Mouse (Mus musculus) liver, embryonic 15.5 days (tissue): Measurements from ENCODE around the gene Heatr5a. TPM values are rescaled to one million over a fixed set of nuclear protein-coding genes. Genes with fewer than 3 reads are reported as not detected.

Source experiments
- ATAC-seq: fragments of 200-750 bp; cut with Nextera tagmentation; 2 replicates; pipeline ENCODE4 v1.8.0; 2017; ENCODE audit warnings: moderate number of reproducible peaks, mild to moderate bottlenecking, moderate library complexity; ENCODE audit not compliant: insufficient read depth
- H3K27ac ChIP-seq: fragments of 300-500 bp; sonication (generic); replicated peaks from 2 replicates; pipeline ENCODE4 v1.5.1; 2015; ENCODE audit warnings: mild to moderate bottlenecking, inconsistent platforms
- H3K27me3 ChIP-seq: fragments of 300-500 bp; sonication (generic); 2 replicates; pipeline ENCODE4 v1.6.1; 2015; ENCODE audit warnings: mild to moderate bottlenecking, inconsistent platforms
- H3K36me3 ChIP-seq: fragments of 300-500 bp; sonication (generic); replicated peaks from 2 replicates; pipeline ENCODE4 v1.6.1; 2015; ENCODE audit warnings: moderate library complexity, mild to moderate bottlenecking, inconsistent platforms
- H3K4me1 ChIP-seq: fragments of 300-500 bp; sonication (generic); replicated peaks from 2 replicates; pipeline ENCODE4 v1.6.1; 2015; ENCODE audit warnings: inconsistent platforms
- H3K4me2 ChIP-seq: fragments of 300-500 bp; sonication (generic); 2 replicates; pipeline ENCODE4 v1.6.1; 2015; ENCODE audit warnings: moderate library complexity, mild to moderate bottlenecking, inconsistent platforms
- H3K4me3 ChIP-seq: fragments of 300-500 bp; sonication (generic); replicated peaks from 2 replicates; pipeline ENCODE4 v1.5.1; 2015; ENCODE audit warnings: mild to moderate bottlenecking, inconsistent platforms
- H3K9ac ChIP-seq: fragments of 300-500 bp; sonication (generic); 2 replicates; pipeline ENCODE4 v1.6.1; 2015; ENCODE audit warnings: moderate library complexity, mild to moderate bottlenecking, inconsistent platforms
- H3K9me3 ChIP-seq: fragments of 300-500 bp; sonication (generic); replicated peaks from 2 replicates; pipeline ENCODE4 v1.6.1; 2016; ENCODE audit warnings: inconsistent platforms
- WGBS: fragments of 180-500 bp; shearing (Covaris S2); methylation state at CpG from one replicate; pipeline ENCODE4 v1.1.7; 2015; ENCODE audit warnings: mixed read lengths; ENCODE audit not compliant: insufficient replicate concordance; 5-methylcytosine and 5-hydroxymethylcytosine counted together
- polyA plus RNA-seq: library from polyadenylated mRNA; unstranded; fragments of >200 nt; fragmentation: Nextera tagmentation; extraction: Ambion mirVana; gene quantifications from 2 replicates; pipeline ENCODE4 v1.2.1, GENCODE M21; 2015

The Heatr5a gene
- 4.9 and 5.1 TPM in 2 replicates for polyA plus RNA-seq

DNA sequence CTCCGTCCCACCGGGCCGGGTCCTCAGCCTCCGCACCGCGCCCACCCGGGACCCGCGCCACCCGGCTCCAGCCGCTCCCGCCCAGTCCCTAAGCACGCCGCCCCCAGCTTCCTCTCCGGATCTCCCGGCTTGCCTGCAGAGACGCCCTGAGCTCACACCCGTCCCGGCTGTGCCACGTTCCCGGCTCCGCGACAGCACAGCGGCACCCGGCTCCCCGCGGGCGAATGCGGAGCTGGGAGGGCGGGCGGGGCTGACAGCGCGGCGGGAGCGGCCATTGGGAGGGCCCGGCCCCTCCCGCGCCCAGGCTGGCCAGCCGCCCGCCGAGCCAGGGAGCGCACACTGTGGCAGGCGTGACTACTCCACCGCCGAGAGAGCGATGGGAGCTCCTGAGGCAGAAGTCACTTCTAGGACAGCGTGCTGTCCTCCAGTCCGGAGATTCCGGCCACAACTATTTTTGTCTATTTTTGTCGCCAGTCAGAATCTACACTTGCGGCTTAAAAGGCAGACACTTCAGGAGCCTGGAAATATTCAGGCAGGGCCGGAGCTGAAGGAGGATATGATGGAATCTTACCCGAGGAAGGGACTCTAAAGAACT lies at the start of gene Heatr5a:
Gene Heatr5a, minus strand, starts transcription at position 252 of the 595 bp plus-strand sequence.
- no peaks in the 10 kb centered on the region for H3K36me3 ChIP-seq
- peak within 1 kb of the TSS; percentile 96 for H3K4me3 ChIP-seq
- H3K4me1 ChIP-seq: peaks cover 25% of the 10 kb centered on the region
- no peaks in the 10 kb centered on the region for H3K9me3 ChIP-seq
- H3K27me3 ChIP-seq: no peaks in the 10 kb centered on the region
- peak within 1 kb of the TSS; percentile 74 for H3K4me2 ChIP-seq
- under 1% methylated on average over 53 of the region's 53 CpGs for WGBS
- ATAC-seq: peak; percentile 98
- peak within 1 kb of the TSS; percentile 95 for H3K9ac ChIP-seq
- peak within 1 kb of the TSS; percentile 96 for H3K27ac ChIP-seq

GRCm38 (mm10) chr12:52014494-52015029 lies 43.4 kb upstream of the Heatr5a start:
- Histone ChIP-seq H3K4me3 (no peak overlapping the region), H3K4me2 (no peak overlapping the region), H3K4me1 (no peaks in the 10 kb centered on the region), H3K9me3 (no peaks in the 10 kb centered on the region), H3K9ac (no peak overlapping the region), H3K36me3 (no peaks in the 10 kb centered on the region), H3K27ac (no peak overlapping the region), H3K27me3 (no peaks in the 10 kb centered on the region)
- no peak for ATAC-seq
- WGBS: 72% methylated on average over 7 of the region's 7 CpGs

- no peaks in the 10 kb centered on the region for H3K27me3 ChIP-seq
- no peak overlapping the region for H3K4me3 ChIP-seq
- no peaks in the 10 kb centered on the region for H3K36me3 ChIP-seq
- no peak overlapping the region for H3K4me2 ChIP-seq
- H3K9me3 ChIP-seq: no peaks in the 10 kb centered on the region
- WGBS: 63% methylated on average over 11 of the region's 11 CpGs
- H3K4me1 ChIP-seq: no peaks in the 10 kb centered on the region
- no peak overlapping the region for H3K9ac ChIP-seq
- ATAC-seq: no peak
- H3K27ac ChIP-seq: no peak overlapping the region
These were observed 42.9 kb upstream of the Heatr5a start for GRCm38 (mm10) chr12:52014044-52014443.

GRCm38 (mm10) chr12:52013274-52013673 lies 42.2 kb upstream of the Heatr5a start:
- no peaks in the 10 kb centered on the region for H3K4me1 ChIP-seq
- no peak overlapping the region for H3K27ac ChIP-seq
- no peak overlapping the region for H3K9ac ChIP-seq
- WGBS: 30% methylated on average over 9 of the region's 9 CpGs
- H3K9me3 ChIP-seq: no peaks in the 10 kb centered on the region
- H3K4me3 ChIP-seq: no peak overlapping the region
- ATAC-seq: no peak
- no peaks in the 10 kb centered on the region for H3K36me3 ChIP-seq
- no peak overlapping the region for H3K4me2 ChIP-seq
- no peaks in the 10 kb centered on the region for H3K27me3 ChIP-seq

GRCm38 (mm10) chr12:52012159-52012558 lies 41.0 kb upstream of the Heatr5a start:
- Histone ChIP-seq H3K4me1 (no peaks in the 10 kb centered on the region), H3K9ac (no peak overlapping the region), H3K27ac (no peak overlapping the region), H3K36me3 (no peaks in the 10 kb centered on the region), H3K9me3 (no peaks in the 10 kb centered on the region), H3K4me3 (no peak overlapping the region), H3K27me3 (no peaks in the 10 kb centered on the region), H3K4me2 (no peak overlapping the region)
- no peak for ATAC-seq
- 68% methylated on average over 8 of the region's 8 CpGs for WGBS

GRCm38 (mm10) chr12:52010630-52010961 lies 39.5 kb upstream of the Heatr5a start:
- no peak overlapping the region for H3K4me2 ChIP-seq
- H3K9me3 ChIP-seq: no peaks in the 10 kb centered on the region
- 48% methylated on average over 2 of the region's 2 CpGs for WGBS
- peaks cover 11% of the 10 kb centered on the region for H3K4me1 ChIP-seq
- H3K27me3 ChIP-seq: no peaks in the 10 kb centered on the region
- H3K27ac ChIP-seq: no peak overlapping the region
- ATAC-seq: no peak
- H3K9ac ChIP-seq: no peak overlapping the region
- H3K36me3 ChIP-seq: no peaks in the 10 kb centered on the region
- H3K4me3 ChIP-seq: no peak overlapping the region

- peaks cover 15% of the 10 kb centered on the region for H3K4me1 ChIP-seq
- H3K4me3 ChIP-seq: no peak overlapping the region
- no peak overlapping the region for H3K27ac ChIP-seq
- H3K9me3 ChIP-seq: no peaks in the 10 kb centered on the region
- H3K36me3 ChIP-seq: no peaks in the 10 kb centered on the region
- H3K4me2 ChIP-seq: no peak overlapping the region
- 64% methylated on average over 15 of the region's 15 CpGs for WGBS
- no peak for ATAC-seq
- H3K27me3 ChIP-seq: no peaks in the 10 kb centered on the region
- no peak overlapping the region for H3K9ac ChIP-seq
These were observed 39.0 kb upstream of the Heatr5a start for GRCm38 (mm10) chr12:52009928-52010629.

DNA sequence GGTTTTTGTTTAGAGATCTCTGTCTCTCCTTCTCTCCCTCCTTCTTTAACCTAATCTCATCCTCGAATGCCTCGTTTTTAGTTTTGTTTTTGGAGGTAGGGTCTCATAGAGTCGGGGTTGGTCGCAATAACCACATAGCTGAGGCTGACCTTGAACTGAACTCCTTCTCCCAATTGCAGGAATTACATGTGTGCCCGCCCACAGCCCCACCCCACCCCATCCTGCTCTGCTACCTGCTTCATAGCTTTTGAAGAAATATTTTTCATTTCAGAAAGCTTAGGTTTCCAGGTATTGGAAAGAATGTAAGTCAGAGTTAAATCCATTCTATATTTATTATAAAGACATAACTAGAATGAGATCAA lies 35.5 kb upstream of the Heatr5a start:
- peak overlapping the region; percentile 82 for H3K9ac ChIP-seq

DNA sequence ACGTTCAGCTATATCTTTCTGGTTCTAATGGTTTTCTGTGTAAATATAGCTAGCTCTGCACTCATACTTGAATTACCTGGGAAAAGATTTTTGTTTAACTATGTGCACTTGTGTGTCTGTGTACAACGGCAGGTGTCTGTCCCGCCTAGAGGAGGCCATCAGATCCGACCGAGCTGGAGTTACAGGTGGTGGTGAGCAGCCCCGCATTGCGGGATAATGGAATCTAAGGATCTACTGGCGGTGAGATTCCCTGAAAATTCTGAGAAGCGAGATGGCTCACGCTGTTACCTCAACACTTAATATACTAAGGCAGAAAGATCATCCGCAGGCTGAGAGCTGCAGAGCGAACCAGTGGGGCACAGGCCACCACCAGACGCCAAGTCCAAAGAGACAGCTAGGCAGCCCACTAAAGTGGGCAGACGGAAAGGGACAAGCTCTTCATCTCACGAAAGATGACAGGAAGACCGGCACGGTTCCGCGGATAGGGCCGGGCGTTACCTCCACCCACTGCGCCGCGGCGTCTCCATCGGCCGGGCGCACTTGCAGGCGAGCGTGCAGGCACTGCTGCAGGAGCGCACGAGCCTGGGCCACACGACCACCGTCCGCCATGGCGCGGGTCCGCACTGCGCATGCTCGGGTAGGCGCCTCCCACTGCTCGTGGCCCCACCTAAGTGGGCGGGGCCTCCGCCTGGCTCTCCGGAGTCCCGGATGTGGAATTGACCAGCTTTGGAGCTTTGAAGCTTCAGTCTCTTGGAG lies 34.9 kb upstream of the Heatr5a start, which contains the start of gene Dtd2:
Gene Dtd2, minus strand, starts transcription at position 625 of the 756 bp plus-strand sequence.
- 2% methylated on average over 46 of the region's 46 CpGs for WGBS
- Histone ChIP-seq H3K9ac (peak within 1 kb of the TSS; percentile 82), H3K36me3 (no peaks in the 10 kb centered on the region), H3K4me2 (peak within 1 kb of the TSS; percentile 83), H3K4me1 (peaks cover 21% of the 10 kb centered on the region), H3K27me3 (no peaks in the 10 kb centered on the region), H3K4me3 (peak within 1 kb of the TSS; percentile 88), H3K9me3 (no peaks in the 10 kb centered on the region), H3K27ac (peak within 1 kb of the TSS; percentile 78)
- peak; percentile 88 for ATAC-seq

More for the DNA sequence above, 35.5 kb upstream of the Heatr5a start:
- WGBS: 34% methylated on average over 5 of the region's 5 CpGs
- peak overlapping the region; percentile 1; the same call in 1 of the 2 replicates for H3K27ac ChIP-seq
- H3K4me3 ChIP-seq: peak overlapping the region; percentile 88
- peak overlapping the region; percentile 83 for H3K4me2 ChIP-seq
- no peaks in the 10 kb centered on the region for H3K36me3 ChIP-seq
- H3K4me1 ChIP-seq: peaks cover 21% of the 10 kb centered on the region
- ATAC-seq: peak; percentile 11; the same call in 1 of the 2 replicates
- H3K9me3 ChIP-seq: no peaks in the 10 kb centered on the region
- H3K27me3 ChIP-seq: no peaks in the 10 kb centered on the region

GRCm38 (mm10) chr12:52002746-52003145 lies 31.6 kb upstream of the Heatr5a start:
- H3K9ac ChIP-seq: no peak overlapping the region
- H3K36me3 ChIP-seq: peaks cover 15% of the 10 kb centered on the region
- ATAC-seq: no peak
- H3K27me3 ChIP-seq: no peaks in the 10 kb centered on the region
- no peaks in the 10 kb centered on the region for H3K9me3 ChIP-seq
- WGBS: 89% methylated on average over 3 of the region's 3 CpGs
- H3K4me3 ChIP-seq: no peak overlapping the region
- H3K4me1 ChIP-seq: peaks cover 30% of the 10 kb centered on the region
- no peak overlapping the region for H3K4me2 ChIP-seq
- H3K27ac ChIP-seq: no peak overlapping the region

DNA sequence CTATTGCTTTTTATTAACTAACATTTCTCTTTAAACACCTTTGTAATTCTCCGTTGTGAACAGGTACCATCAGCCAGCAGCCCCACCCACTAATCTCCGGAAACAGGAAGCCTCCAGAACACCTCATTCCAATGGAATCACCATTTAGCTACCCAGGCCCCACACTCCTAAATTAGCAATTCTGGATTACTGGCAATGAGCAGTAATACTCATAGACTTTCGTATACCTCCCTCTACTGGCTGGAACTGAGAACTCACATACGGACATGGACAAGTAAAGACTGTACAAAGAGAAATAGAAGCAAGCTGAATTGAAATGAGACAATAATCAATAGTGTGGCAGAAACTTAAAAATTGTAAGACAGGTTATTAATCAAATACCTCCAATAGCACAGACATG lies 30.4 kb upstream of the Heatr5a start:
- Histone ChIP-seq H3K4me3 (no peak overlapping the region), H3K9ac (no peak overlapping the region), H3K9me3 (no peaks in the 10 kb centered on the region), H3K4me2 (no peak overlapping the region), H3K27me3 (no peaks in the 10 kb centered on the region), H3K36me3 (peaks cover 15% of the 10 kb centered on the region), H3K4me1 (peaks cover 27% of the 10 kb centered on the region), H3K27ac (no peak overlapping the region)
- ATAC-seq: no peak
- 23% methylated on average over 4 of the region's 4 CpGs for WGBS
